Mouse (Mus musculus) cerebellum, postnatal 36 days (tissue): ENCODE data around the gene Gfi1.

ENCODE experiments used
- DNase-seq, 2 experiments: peaks; one replicate each; pipeline ENCODE4 v3.0.0; 2021 to 2022; ENCODE audit warnings: mixed read lengths in 2 of 2

Gene Gfi1

GRCm38 (mm10) chr5:107725435-107726261 is at the start of gene Gfi1:
Gene Gfi1, minus strand, starts transcription at chr5:107726036.
- no peak for DNase-seq

DNA sequence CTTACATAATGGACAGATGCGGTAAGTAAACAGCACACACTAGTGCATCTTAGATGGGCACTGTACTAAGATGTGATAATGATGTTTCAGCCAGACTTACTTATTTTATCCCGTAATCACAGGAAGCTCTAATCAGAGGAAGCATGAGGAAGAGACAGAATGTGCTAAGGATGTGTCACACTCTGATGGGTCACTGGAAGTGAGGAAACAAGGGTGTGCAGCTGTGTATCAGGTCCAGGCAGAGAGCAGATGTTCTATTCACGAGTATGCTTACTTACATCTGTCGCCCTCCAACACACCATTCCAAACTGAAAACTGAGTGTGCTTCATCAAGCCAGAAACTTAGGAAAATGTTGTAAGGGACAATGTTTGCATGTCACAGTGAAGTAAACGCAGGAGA is 46.2 kb upstream of the Gfi1 start:
- DNase-seq, result no peak

- DNase-seq, result no peak
Observed at GRCm38 (mm10) chr5:107768224-107768623, 42.4 kb upstream of the Gfi1 start.

DNA sequence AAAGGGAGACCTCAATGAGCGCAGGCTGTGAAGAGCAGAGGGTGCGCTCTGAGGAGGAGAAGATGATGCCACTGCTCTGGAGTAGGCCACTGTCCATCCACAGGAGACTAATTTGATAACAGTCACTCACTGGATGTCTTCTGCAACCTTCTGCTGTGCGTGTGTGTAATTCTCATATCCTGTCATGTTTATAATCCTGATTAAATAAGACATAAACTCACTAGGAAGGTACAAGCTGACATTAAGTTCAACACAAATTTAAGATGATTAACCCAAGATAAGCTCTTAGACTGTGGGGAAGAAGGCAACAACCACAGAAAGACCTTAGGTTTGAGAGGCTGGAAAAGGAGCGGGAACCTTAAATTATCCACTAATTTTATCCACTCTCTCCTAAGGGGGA is 40.1 kb upstream of the Gfi1 start:
- DNase-seq, result no peak

DNA sequence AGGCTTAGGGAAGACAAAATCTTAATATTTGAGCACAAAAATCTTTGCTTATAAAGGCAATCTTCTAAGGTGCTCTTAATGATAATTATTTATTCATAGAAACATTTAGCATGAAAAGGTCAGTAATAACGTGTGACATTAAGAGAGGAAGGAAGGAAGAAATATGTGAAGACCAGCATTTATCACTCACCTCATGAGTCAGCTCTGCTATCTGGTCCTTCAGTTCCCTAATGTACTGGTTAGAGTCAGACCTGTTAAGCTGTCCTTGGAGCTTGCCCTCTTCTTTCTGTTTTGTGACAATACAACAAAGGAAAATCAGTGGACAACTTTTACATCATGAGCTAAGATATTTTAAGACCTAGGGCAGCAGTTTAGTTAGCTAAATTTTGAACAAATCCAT is 38.6 kb upstream of the Gfi1 start:
- DNase-seq, result no peak

DNA sequence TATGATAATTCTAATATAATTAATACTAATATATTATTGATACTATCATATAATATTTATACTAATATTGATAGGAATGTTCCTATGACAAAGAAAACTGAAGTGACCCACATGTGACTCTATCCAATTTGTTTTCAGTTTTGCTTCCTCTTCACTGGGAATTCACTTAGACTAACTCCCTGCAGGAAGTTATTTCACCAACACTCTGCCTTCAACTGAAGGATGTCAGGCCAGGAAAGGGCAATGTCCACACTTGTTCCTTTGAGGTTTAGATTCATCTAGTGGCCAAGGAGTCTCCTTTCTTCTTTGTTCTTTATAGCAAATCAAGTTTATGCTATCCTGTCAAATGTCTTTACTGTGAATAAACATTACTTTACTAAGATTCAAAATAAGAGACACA is 37.8 kb upstream of the Gfi1 start:
- DNase-seq, result no peak

DNA sequence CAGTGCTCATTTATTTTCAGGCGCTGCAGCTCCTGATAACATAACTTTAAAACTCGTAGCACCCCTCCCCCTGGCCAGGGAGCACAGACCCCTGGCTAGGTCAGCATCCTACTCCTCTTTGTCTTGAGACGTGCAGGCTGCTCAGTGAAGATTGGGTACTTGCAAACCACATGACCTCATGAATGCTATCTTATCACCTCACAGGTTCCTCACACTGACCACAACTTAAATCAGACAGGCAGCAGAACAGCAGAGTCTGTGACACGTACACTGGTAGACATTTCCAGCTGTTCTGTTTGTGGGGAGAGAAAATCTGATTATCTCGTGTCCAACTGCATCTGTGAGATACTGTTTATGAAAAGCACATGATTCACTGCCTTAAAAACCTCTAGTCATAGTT is 33.3 kb upstream of the Gfi1 start:
- no peak for DNase-seq

GRCm38 (mm10) chr5:107756072-107756471 is 30.2 kb upstream of the Gfi1 start:
- DNase-seq, result no peak

DNA sequence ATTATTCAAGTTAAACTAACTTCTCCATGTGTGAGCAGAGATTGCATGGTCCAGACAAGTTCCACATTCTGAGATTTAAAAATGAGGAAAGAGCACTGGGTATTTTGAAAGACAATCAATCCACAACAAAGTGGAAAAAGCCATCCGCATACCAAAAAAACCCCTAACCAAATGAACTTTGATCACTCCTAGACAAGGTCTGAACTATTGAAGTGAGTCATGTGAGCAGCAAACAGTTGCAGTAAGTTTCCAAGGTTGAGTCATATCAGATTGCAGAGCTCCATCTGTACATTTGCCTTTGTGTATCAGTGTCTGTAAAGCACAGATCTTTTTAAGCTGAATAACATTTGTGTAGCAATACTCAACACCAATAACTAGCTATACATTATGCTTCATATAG is 28.9 kb upstream of the Gfi1 start:
- DNase-seq, result no peak

DNA sequence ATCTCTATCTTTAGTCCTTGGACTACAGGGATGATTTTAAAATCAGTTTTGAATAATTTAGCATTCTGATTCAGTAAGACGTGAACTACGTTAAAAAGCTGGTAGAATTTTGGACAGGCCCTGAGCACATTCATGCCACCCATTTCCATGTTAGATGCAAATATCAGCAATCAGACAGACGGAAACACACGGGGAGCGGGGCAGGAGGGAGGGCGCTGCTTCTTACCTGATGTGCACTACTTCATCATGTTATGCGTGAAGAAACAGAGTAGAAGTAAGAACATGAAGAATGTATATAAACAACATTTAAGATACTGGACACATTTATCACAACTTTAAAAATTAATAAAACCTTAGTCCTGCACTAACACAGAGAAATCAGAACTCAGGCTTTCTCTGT is 27.8 kb upstream of the Gfi1 start:
- DNase-seq, result no peak

DNA sequence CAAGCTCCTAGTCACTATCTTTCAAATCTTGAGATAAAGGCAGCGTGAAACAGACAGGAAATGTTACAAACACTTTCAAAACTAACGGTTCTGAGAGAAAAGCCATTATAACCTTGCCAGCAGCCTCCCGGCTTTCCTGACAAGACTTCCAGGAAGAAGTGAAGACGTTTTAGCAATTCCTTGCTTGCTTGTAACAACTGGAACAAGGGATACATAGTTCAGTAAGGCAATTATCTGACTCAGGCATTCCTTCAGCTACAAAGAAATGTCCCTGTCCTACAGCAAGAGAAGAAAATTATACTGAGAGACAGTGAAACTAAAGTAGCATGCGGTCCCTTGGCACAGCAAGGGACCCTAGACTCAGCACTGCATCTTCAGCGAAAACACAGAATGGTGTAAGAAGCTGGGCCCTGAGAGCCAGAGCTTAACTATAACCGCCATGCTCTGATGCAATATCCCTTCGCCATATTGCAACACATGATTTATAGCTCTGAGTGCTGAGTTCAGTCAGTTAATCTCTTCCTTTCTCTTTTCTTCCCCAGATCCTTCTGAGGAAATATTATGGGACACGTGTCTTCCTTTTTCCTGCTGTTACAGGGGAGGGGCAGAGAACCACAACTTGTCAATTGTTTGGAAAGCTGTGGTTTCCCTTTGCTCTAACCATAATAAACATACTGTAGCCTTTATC is 23.5 kb upstream of the Gfi1 start:
- DNase-seq, result no peak

DNA sequence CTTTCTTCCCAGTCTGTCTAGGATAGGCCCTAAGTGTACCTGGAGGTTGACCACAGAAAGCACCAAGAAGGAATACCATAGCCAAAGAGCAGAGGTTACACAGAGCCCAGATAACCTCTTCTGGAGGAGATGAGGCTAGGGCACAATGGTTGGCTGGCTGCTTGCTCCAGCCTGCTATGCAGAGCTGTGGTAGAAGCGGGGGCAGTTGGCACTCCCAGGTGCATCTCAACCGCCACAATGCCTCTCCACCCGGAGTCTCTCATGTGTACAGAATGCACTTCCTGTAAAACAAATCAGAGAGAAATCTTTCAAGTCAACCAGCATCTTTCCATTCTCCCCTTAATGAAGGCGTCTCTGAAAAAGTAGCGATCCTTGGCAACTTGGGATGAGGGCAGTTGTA is 13.2 kb upstream of the Gfi1 start:
- no peak for DNase-seq

- no peak for DNase-seq
Observed at GRCm38 (mm10) chr5:107738296-107738695, 12.5 kb upstream of the Gfi1 start.

DNA sequence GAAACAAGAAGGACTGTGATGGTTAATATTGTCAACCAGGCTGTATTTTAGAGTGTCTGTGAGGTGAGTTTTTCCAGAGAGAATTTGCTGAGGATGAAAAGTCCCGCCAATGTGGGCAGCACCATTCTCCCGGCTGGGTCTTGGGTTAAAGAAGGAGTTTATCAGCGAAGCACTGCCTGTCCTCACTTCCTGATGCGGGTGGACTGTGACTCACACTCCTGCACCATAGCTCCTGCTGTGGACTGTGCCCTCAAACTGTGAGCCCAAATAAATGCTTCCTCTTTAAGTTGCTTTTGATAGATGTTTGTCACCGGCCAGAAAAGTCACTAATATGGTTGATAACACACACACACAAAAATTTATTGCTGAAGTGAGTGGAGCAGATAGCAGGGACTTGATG is 10.3 kb upstream of the Gfi1 start:
- no peak for DNase-seq

- no peak for DNase-seq
Observed at GRCm38 (mm10) chr5:107731844-107732243, 6.0 kb upstream of the Gfi1 start.

- no peak for DNase-seq
Observed at GRCm38 (mm10) chr5:107731408-107731807, 5.6 kb upstream of the Gfi1 start.

DNA sequence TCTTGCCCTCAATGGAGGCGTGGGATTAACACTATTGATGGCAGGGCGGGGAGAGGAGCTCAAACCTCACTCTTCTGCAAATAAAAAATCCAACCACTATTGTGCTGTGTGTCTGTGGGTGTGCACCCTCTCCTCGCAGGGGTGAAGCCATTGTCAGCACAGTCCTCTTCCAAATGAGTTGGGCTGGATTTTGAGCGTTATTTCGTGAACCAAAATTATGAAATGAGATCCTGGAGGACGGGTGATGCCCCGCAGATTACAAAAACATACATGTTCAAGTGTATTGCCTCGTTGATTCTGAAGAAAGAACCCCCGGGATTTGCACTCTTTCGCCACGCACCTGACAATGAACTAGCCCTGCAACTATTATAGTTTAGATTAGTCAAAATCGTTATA is 1.2 kb upstream of the Gfi1 start:
- DNase-seq, result no peak

DNA sequence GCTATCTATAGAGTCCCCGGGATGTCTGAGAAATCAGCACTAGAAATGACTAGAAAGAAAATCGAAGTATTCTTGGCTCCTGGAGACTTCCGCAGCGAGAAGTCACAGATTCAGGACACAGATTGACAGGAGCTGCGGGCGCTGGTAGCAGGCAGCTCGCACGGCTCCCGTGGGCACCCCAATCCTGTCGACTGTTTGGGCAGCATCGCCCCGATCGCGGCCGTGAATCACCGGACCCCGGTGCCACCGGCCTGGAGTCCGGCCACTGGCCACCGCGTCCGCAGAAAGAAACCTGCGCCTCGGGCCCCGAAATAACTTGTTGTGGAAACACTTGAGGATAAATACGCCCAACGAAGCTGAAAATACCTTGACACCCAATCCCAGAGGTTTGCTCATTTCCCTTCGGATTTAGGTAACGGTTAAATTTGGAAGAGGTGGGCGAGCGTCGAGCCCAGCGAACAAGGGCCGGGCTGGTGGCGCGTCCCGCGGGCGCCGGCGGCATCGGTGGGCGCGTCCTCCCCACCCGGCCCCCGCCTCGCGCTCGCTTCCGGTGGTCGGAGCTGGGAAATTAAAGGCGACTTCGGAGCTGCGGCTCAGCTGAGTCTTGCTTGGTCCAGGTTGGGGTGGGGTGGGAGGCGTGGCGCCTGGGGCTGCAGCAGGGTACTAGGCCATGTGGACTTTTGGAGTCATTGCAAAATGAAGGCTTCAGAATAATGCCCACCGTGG is 608 bp upstream of the Gfi1 start:
- DNase-seq, result no peak

DNA sequence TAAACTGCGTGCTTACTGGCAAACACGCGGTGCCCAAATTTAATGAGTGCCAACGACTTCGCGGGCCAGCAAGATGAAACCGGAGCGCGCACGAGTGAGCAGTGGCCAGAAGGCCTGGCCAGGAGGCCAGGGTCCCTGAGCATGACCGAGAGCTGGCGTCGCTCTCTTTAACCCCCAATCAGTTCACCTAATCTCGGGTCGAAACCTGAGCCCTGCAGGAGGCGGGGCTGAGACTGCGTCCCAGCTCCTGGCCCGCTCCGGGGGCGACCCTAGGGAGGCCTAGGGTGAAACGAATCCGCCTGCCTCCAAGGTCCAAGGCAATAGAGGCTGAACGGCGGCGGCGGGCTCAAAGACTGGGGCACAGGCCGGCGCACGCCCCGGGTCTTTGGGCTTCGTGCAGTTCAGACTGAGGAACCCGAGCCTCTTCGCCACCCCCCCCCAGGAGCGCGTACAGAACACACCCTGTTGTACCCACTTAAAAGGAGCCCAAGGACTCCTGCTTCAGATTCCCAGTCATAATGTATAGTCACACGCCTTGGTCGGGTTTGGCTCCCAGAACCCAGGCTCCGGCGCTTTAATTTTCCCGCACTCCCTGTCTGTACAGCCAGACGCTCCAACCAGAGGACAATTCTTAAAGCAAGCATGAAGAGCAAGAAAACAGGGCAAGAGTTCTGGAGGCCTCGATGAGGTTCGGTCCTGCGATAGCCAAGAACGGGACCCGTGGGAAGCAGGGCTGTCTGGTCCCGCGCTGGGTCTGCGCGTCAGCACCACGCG is 988 bp downstream of the Gfi1 start:
- no peak for DNase-seq

DNA sequence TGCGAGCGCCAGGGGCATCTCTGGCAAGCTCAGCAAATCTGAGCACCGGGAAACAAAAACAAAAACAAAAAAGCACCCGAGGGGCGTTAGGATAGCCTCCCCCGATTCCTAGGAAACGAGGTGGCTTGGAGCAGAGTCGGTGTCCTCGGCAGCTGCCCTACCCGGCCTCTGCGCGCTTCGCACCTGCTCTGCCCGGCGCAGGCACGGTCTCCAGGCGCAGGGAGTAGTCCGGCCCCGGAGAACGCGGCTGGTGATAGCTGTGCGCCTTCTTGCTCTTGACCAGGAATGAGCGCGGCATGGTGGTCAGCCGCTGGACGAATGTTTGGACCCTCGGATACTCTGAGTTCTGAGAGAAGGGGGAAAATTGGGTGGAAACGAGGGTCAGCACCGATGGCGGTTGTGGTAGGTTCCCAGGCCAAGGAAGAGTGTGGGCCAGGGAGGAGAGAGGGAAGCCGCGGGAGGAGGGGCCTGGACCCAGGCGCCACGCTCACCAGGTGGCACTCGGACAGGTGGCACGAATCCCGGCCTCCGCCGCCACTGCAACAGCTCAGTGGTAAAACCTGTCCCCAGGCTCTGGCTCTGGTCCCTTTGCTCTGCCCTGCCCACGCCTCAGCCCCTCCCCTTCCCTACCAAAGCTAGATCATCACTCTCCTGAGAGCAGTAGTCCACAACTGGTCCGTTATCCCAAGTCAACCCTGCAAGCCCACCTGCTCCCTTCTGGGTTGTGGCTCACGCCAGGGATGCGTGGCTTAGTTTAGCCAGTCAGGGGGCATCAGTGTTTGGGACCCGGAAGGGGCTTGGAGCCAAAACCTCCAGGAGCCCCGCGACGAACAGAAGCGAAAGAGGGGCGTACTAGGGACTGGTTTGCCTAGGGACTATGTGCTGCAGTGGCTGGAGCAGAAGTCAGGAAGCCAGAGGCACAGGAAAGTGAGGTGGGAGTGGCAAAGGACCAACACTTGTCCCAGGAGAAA is 2.0 kb downstream of the Gfi1 start:
- DNase-seq, result no peak

- DNase-seq, result no peak
Observed at GRCm38 (mm10) chr5:107722661-107723532, 2.9 kb downstream of the Gfi1 start.
